Mouse (Mus musculus): ENCODE results near the gene Calcrl. TPM values are rescaled to one million over a fixed set of nuclear protein-coding genes. Genes with fewer than 3 reads are reported as not detected.
"Not testable (repeated sequence)": the region's sequence is repeated elsewhere in the genome, so short reads cannot be mapped to it uniquely, and the experiment has no call there.

The Calcrl gene
- total RNA-seq, 2 experiments from 2014 or later: 5.6 to 5.9 TPM

GRCm38 (mm10) chr2:84441940-84442339 lies 16.7 kb upstream of the Calcrl start:
- no peak for DNase-seq (ENCODE audit: extremely low spot score in 1 of 2, low spot score in 2 of 2)
- H3K27ac ChIP-seq: no peak overlapping the region
- TF ChIP-seq CTCF (IDR thresholded peaks at IDR 0.05): no peak
- intact Hi-C loops (cut with DNase I): no loop called here
- no peak overlapping the region for H3K4me3 ChIP-seq

- intact Hi-C loops (cut with DNase I): loop anchor here (1.0 to 10.0 kb wide), 3 partner anchors 135 to 617 kb away; partner anchors contain the start of gene Fam171b
- Histone ChIP-seq H3K4me3 (no peak overlapping the region), H3K27ac (no peak overlapping the region)
- peak in 1 of 2 experiments; percentile 33 for DNase-seq (ENCODE audit: extremely low spot score in 1 of 2, low spot score in 2 of 2)
- TF ChIP-seq CTCF (IDR thresholded peaks at IDR 0.05): peak; percentile 76
Measured at GRCm38 (mm10) chr2:84429724-84430123, 4.5 kb upstream of the Calcrl start.

GRCm38 (mm10) chr2:84428836-84429235 lies 3.6 kb upstream of the Calcrl start:
- no peak for TF ChIP-seq CTCF (IDR thresholded peaks at IDR 0.05)
- Histone ChIP-seq H3K4me3 (no peak overlapping the region), H3K27ac (no peak overlapping the region)
- no peak for DNase-seq (ENCODE audit: extremely low spot score in 1 of 2, low spot score in 2 of 2)
- intact Hi-C loops (cut with DNase I): loop anchor here (1.0 to 10.0 kb wide), 3 partner anchors 134 to 617 kb away; partner anchors contain the start of gene Fam171b

GRCm38 (mm10) chr2:84426531-84426930 lies 1.3 kb upstream of the Calcrl start:
- no peak overlapping the region for H3K4me3 ChIP-seq
- intact Hi-C loops (cut with DNase I): loop anchor here (5.0 to 10.0 kb wide), 2 partner anchors 132 to 614 kb away; partner anchors contain the start of gene Fam171b
- no peak for TF ChIP-seq CTCF (IDR thresholded peaks at IDR 0.05)
- DNase-seq (ENCODE audit: extremely low spot score in 1 of 2, low spot score in 2 of 2): no peak
- peak overlapping the region; percentile 13; the same call in 1 of the 2 replicates for H3K27ac ChIP-seq

GRCm38 (mm10) chr2:84416501-84416900 lies 8.7 kb downstream of the Calcrl start:
- TF ChIP-seq CTCF (IDR thresholded peaks at IDR 0.05): no peak
- intact Hi-C loops (cut with DNase I): no loop called here
- no peak for DNase-seq (ENCODE audit: extremely low spot score in 1 of 2, low spot score in 2 of 2)
- no peak overlapping the region for H3K27ac ChIP-seq
- H3K4me3 ChIP-seq: no peak overlapping the region

- Histone ChIP-seq H3K27ac (no peak overlapping the region), H3K4me3 (no peak overlapping the region)
- intact Hi-C loops (cut with DNase I): no loop called here
- DNase-seq (ENCODE audit: extremely low spot score in 1 of 2, low spot score in 2 of 2): no peak
- no peak for TF ChIP-seq CTCF (IDR thresholded peaks at IDR 0.05)
Measured at GRCm38 (mm10) chr2:84409796-84410592, 15.2 kb downstream of the Calcrl start.

GRCm38 (mm10) chr2:84404834-84405233 lies 20.4 kb downstream of the Calcrl start:
- intact Hi-C loops (cut with DNase I): no loop called here
- no peak for TF ChIP-seq CTCF (IDR thresholded peaks at IDR 0.05)
- DNase-seq (ENCODE audit: extremely low spot score in 1 of 2, low spot score in 2 of 2): no peak
- no peak overlapping the region for H3K4me3 ChIP-seq
- H3K27ac ChIP-seq: no peak overlapping the region

GRCm38 (mm10) chr2:84402713-84403112 lies 22.5 kb downstream of the Calcrl start:
- intact Hi-C loops (cut with DNase I): no loop called here
- no peak overlapping the region for H3K4me3 ChIP-seq
- DNase-seq (ENCODE audit: extremely low spot score in 1 of 2, low spot score in 2 of 2): no peak
- no peak overlapping the region for H3K27ac ChIP-seq
- no peak for TF ChIP-seq CTCF (IDR thresholded peaks at IDR 0.05)

- intact Hi-C loops (cut with DNase I): no loop called here
- Histone ChIP-seq H3K27ac (no peak overlapping the region), H3K4me3 (no peak overlapping the region)
- no peak for DNase-seq (ENCODE audit: extremely low spot score in 1 of 2, low spot score in 2 of 2)
- TF ChIP-seq CTCF (IDR thresholded peaks at IDR 0.05): no peak
Measured at GRCm38 (mm10) chr2:84396557-84396956, 28.7 kb downstream of the Calcrl start.

GRCm38 (mm10) chr2:84393236-84393635 lies 32.0 kb downstream of the Calcrl start:
- intact Hi-C loops (cut with DNase I): no loop called here
- DNase-seq (ENCODE audit: extremely low spot score in 1 of 2, low spot score in 2 of 2): no peak
- no peak for TF ChIP-seq CTCF (IDR thresholded peaks at IDR 0.05)
- Histone ChIP-seq H3K4me3 (no peak overlapping the region), H3K27ac (no peak overlapping the region)

- intact Hi-C loops (cut with DNase I): no loop called here
- TF ChIP-seq CTCF (IDR thresholded peaks at IDR 0.05): no peak
- DNase-seq (ENCODE audit: extremely low spot score in 1 of 2, low spot score in 2 of 2): no peak
- Histone ChIP-seq H3K27ac (no peak overlapping the region), H3K4me3 (no peak overlapping the region)
Measured at GRCm38 (mm10) chr2:84389075-84389474, 36.1 kb downstream of the Calcrl start.

GRCm38 (mm10) chr2:84388537-84388936 lies 36.7 kb downstream of the Calcrl start:
- H3K27ac ChIP-seq; intact Hi-C loops (cut with DNase I); H3K4me3 ChIP-seq; DNase-seq (ENCODE audit: extremely low spot score in 1 of 2, low spot score in 2 of 2): not testable (repeated sequence)

- no peak for DNase-seq (ENCODE audit: extremely low spot score in 1 of 2, low spot score in 2 of 2)
- no peak for TF ChIP-seq CTCF (IDR thresholded peaks at IDR 0.05)
- Histone ChIP-seq H3K4me3 (no peak overlapping the region), H3K27ac (no peak overlapping the region)
- intact Hi-C loops (cut with DNase I): no loop called here
Measured at GRCm38 (mm10) chr2:84388023-84388416, 37.2 kb downstream of the Calcrl start.
